Mouse (Mus musculus): Measurements from ENCODE around the gene Hps4. TPM values are rescaled to one million over a fixed set of nuclear protein-coding genes. Genes with fewer than 3 reads are reported as not detected.

Gene Hps4
- polyA plus RNA-seq, 1 experiment from 2014 or later, result 42.9 TPM

DNA sequence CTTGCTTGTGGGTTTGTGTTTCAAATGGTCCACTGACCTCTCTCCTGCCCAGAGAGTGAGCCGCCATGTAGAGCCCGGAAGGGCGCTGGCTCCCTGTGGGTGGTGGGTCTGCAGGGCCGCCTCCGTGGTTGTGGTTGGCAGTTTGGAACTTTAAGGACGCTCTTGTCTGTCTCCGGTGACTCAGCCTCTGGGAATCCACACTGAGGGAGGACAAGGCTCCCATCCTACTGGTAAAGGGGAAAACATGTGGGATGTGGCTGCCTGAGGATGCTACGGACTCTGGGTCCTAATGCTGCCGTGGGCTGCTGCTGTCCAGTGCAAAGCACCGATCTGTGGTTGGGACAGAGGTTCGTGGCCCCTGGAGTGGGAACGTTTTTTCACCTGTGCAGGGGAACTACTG is 25.0 kb downstream of the Hps4 start:
- no peaks in the 10 kb centered on the region for H3K27me3 ChIP-seq (replicated peaks; ENCODE audit: control insufficient read depth, insufficient read depth, low read length)
- 89% methylated on average over 12 of the region's 12 CpGs for WGBS
- H3K4me3 ChIP-seq (ENCODE audit: low read depth, low read length), result no peak overlapping the region
- DNase-seq (ENCODE audit: low spot score) (no peak), ATAC-seq (replicated peaks; ENCODE audit: low FRiP score, low TSS enrichment, low read depth) (no peak)
- H3K36me3 ChIP-seq (ENCODE audit: control insufficient read depth, insufficient read depth, low read length), result peaks cover 84% of the 10 kb centered on the region
- H3K9me3 ChIP-seq (ENCODE audit: control insufficient read depth, low read length), result no peaks in the 10 kb centered on the region
- H3K27ac ChIP-seq (ENCODE audit: low read depth), result no peak overlapping the region
- H3K9ac ChIP-seq (ENCODE audit: low read length), result no peak overlapping the region
- no peak overlapping the region for H3K4me2 ChIP-seq (ENCODE audit: low read length)
- H3K4me1 ChIP-seq (replicated peaks; ENCODE audit: control insufficient read depth, insufficient read depth, low read length), result no peaks in the 10 kb centered on the region

DNA sequence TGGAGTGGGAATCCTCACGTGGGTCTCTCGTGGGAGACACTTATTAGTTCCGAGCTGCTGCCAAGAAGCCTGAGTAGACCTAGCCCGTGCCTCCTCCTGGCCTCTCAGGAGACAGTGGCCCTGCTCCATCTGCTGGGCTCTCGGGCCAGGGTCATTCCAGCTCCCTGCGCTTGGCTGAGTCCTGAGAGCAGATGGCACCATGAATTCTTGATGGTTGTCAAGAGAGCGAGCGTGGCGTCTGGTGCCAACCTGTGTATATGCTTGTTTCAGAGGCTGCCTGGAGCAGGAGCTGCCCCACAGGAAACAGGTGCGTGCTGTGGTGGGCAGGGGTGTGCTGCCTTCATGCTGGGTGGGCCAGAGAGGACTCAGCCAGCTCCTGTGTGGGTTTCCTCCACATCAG is 25.8 kb downstream of the Hps4 start:
- no peaks in the 10 kb centered on the region for H3K9me3 ChIP-seq (ENCODE audit: control insufficient read depth, low read length)
- DNase-seq (ENCODE audit: low spot score) (no peak), ATAC-seq (replicated peaks; ENCODE audit: low FRiP score, low TSS enrichment, low read depth) (no peak)
- H3K9ac ChIP-seq (ENCODE audit: low read length), result no peak overlapping the region
- H3K4me1 ChIP-seq (replicated peaks; ENCODE audit: control insufficient read depth, insufficient read depth, low read length), result no peaks in the 10 kb centered on the region
- H3K4me2 ChIP-seq (ENCODE audit: low read length), result no peak overlapping the region
- peaks cover 83% of the 10 kb centered on the region for H3K36me3 ChIP-seq (ENCODE audit: control insufficient read depth, insufficient read depth, low read length)
- H3K27ac ChIP-seq (ENCODE audit: low read depth), result no peak overlapping the region
- WGBS, result 93% methylated on average over 10 of the region's 10 CpGs
- H3K27me3 ChIP-seq (replicated peaks; ENCODE audit: control insufficient read depth, insufficient read depth, low read length), result no peaks in the 10 kb centered on the region
- no peak overlapping the region for H3K4me3 ChIP-seq (ENCODE audit: low read depth, low read length)

GRCm38 (mm10) chr5:112369326-112369725 is 26.4 kb downstream of the Hps4 start:
- no peak overlapping the region for H3K4me2 ChIP-seq (ENCODE audit: low read length)
- H3K9me3 ChIP-seq (ENCODE audit: control insufficient read depth, low read length), result no peaks in the 10 kb centered on the region
- no peak for DNase-seq (ENCODE audit: low spot score)
- no peaks in the 10 kb centered on the region for H3K4me1 ChIP-seq (replicated peaks; ENCODE audit: control insufficient read depth, insufficient read depth, low read length)
- H3K27me3 ChIP-seq (replicated peaks; ENCODE audit: control insufficient read depth, insufficient read depth, low read length), result no peaks in the 10 kb centered on the region
- 92% methylated on average over 13 of the region's 13 CpGs for WGBS
- no peak overlapping the region for H3K9ac ChIP-seq (ENCODE audit: low read length)
- no peak overlapping the region for H3K27ac ChIP-seq (ENCODE audit: low read depth)
- no peak overlapping the region for H3K4me3 ChIP-seq (ENCODE audit: low read depth, low read length)
- ATAC-seq (replicated peaks; ENCODE audit: low FRiP score, low TSS enrichment, low read depth), result no peak
- H3K36me3 ChIP-seq (ENCODE audit: control insufficient read depth, insufficient read depth, low read length), result peaks cover 83% of the 10 kb centered on the region

DNA sequence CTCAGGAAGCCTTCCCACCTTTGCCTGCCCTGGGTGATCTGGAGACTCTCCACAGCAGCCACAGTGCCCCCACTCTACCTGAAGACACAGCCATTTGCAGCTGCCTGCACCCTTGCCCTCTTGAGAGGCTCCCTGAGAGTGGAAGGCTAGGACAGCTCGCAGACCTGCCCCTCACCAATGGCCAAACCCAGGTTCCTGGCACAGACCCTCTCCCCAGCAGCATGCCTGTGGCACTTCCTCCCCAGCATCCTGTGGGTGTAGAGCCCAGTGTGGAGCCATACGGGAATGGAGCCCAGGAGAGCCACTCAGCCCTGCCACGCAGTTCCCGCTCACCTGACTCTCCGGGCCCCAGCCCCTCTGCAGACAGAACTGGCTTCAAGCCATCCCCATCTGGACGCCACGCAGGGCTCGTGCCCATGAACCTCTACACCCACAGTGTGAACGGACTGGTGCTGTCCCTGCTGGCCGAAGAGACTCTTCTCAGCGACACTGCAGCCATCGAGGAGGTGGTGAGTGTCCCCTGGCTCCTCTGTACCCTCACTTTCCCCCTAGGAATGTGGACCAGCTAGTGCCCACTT is 27.4 kb downstream of the Hps4 start:
- no peak for ATAC-seq (replicated peaks; ENCODE audit: low FRiP score, low TSS enrichment, low read depth)
- H3K36me3 ChIP-seq (ENCODE audit: control insufficient read depth, insufficient read depth, low read length), result peaks cover 83% of the 10 kb centered on the region
- 91% methylated on average over 12 of the region's 12 CpGs for WGBS

GRCm38 (mm10) chr5:112371933-112372332 is 29.1 kb downstream of the Hps4 start:
- Histone ChIP-seq H3K4me3 (ENCODE audit: low read depth, low read length) (no peak overlapping the region), H3K27ac (ENCODE audit: low read depth) (no peak overlapping the region), H3K4me1 (replicated peaks; ENCODE audit: control insufficient read depth, insufficient read depth, low read length) (no peaks in the 10 kb centered on the region), H3K36me3 (ENCODE audit: control insufficient read depth, insufficient read depth, low read length) (peaks cover 81% of the 10 kb centered on the region), H3K9me3 (ENCODE audit: control insufficient read depth, low read length) (no peaks in the 10 kb centered on the region), H3K9ac (ENCODE audit: low read length) (no peak overlapping the region), H3K27me3 (replicated peaks; ENCODE audit: control insufficient read depth, insufficient read depth, low read length) (no peaks in the 10 kb centered on the region), H3K4me2 (ENCODE audit: low read length) (no peak overlapping the region)
- DNase-seq (ENCODE audit: low spot score), result no peak
- 77% methylated on average over 7 of the region's 7 CpGs for WGBS
- no peak for ATAC-seq (replicated peaks; ENCODE audit: low FRiP score, low TSS enrichment, low read depth)

More for the DNA sequence above, 27.4 kb downstream of the Hps4 start:
- Histone ChIP-seq H3K4me2 (ENCODE audit: low read length) (no peak overlapping the region), H3K27ac (ENCODE audit: low read depth) (no peak overlapping the region), H3K4me1 (replicated peaks; ENCODE audit: control insufficient read depth, insufficient read depth, low read length) (no peaks in the 10 kb centered on the region), H3K9me3 (ENCODE audit: control insufficient read depth, low read length) (no peaks in the 10 kb centered on the region), H3K4me3 (ENCODE audit: low read depth, low read length) (no peak overlapping the region), H3K27me3 (replicated peaks; ENCODE audit: control insufficient read depth, insufficient read depth, low read length) (no peaks in the 10 kb centered on the region), H3K9ac (ENCODE audit: low read length) (no peak overlapping the region)
- no peak for DNase-seq (ENCODE audit: low spot score)

DNA sequence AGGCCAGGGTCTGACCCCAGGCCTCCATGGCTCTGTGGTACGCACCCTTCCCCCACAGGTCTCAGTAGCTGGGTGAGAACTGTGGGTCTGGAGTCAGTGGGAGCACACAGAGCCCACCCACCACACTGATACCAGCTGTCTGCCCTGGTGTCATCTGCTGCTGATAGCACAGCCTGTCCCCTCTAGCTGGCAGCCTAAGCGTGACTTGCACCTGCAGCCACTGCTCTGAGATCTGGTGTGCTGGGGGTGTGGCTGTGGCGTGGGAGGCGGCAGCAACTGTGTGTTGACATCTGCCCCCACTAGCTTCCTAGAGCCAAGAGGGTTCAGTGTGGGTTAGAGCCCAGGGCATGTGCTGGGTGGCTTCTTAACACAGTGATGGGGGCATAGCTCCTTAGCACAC is 33.2 kb downstream of the Hps4 start:
- ATAC-seq (replicated peaks; ENCODE audit: low FRiP score, low TSS enrichment, low read depth), result no peak
- H3K9ac ChIP-seq (ENCODE audit: low read length), result no peak overlapping the region
- H3K9me3 ChIP-seq (ENCODE audit: control insufficient read depth, low read length), result no peaks in the 10 kb centered on the region
- H3K36me3 ChIP-seq (ENCODE audit: control insufficient read depth, insufficient read depth, low read length), result peaks cover 64% of the 10 kb centered on the region
- DNase-seq (ENCODE audit: low spot score), result no peak
- no peak overlapping the region for H3K4me2 ChIP-seq (ENCODE audit: low read length)
- H3K27me3 ChIP-seq (replicated peaks; ENCODE audit: control insufficient read depth, insufficient read depth, low read length), result no peaks in the 10 kb centered on the region
- no peaks in the 10 kb centered on the region for H3K4me1 ChIP-seq (replicated peaks; ENCODE audit: control insufficient read depth, insufficient read depth, low read length)
- no peak overlapping the region for H3K4me3 ChIP-seq (ENCODE audit: low read depth, low read length)
- no peak overlapping the region for H3K27ac ChIP-seq (ENCODE audit: low read depth)
- WGBS, result 88% methylated on average over 4 of the region's 4 CpGs

DNA sequence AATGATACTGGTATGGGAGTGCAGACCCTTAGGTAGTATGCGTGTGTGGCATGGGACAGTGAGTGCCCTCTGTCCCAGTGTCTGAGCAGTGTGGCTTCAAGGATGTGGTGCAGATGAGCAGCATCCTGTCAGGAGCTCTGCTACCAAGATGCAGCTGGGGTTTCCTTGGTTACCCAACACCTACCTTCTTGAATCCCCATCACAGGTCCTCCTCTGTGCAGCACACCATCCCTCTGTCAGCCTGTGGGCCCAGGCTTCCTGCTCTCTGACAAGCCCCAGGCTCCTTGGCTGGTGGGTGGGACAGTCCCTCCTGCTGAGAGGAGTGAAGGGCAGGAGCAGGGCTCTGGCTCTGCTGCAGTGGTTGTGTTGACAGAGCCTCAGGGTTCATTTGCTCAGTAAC is 34.5 kb downstream of the Hps4 start:
- ATAC-seq (replicated peaks; ENCODE audit: low FRiP score, low TSS enrichment, low read depth) (no peak), DNase-seq (ENCODE audit: low spot score) (no peak)
- H3K36me3 ChIP-seq (ENCODE audit: control insufficient read depth, insufficient read depth, low read length), result peaks cover 56% of the 10 kb centered on the region
- no peak overlapping the region for H3K4me3 ChIP-seq (ENCODE audit: low read depth, low read length)
- no peaks in the 10 kb centered on the region for H3K27me3 ChIP-seq (replicated peaks; ENCODE audit: control insufficient read depth, insufficient read depth, low read length)
- H3K9me3 ChIP-seq (ENCODE audit: control insufficient read depth, low read length), result no peaks in the 10 kb centered on the region
- WGBS, result 81% methylated on average over 1 of the region's 1 CpGs
- H3K27ac ChIP-seq (ENCODE audit: low read depth), result no peak overlapping the region
- no peak overlapping the region for H3K4me2 ChIP-seq (ENCODE audit: low read length)
- no peak overlapping the region for H3K9ac ChIP-seq (ENCODE audit: low read length)
- peaks cover 1% of the 10 kb centered on the region; the same call in 1 of the 2 replicates for H3K4me1 ChIP-seq (replicated peaks; ENCODE audit: control insufficient read depth, insufficient read depth, low read length)

DNA sequence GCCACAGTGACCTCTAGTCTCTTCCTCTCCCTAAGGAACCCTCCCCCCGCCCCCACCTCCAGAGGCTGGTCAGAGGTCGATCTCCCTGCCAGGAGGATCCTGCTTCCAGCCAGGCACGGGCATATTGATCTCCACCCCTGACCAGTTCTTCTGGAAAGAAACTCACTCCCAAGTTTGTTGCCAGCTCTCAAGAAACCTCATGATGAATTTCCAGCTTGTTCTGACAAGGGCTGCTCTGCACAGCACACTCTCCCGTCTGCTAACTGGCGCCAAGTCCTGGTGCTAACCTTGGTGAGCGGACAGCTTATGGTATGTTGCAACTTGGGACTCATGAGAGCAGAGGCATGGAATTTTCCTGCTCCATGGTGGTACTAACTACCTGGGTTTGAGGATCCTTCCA is 35.8 kb downstream of the Hps4 start:
- Histone ChIP-seq H3K9ac (ENCODE audit: low read length) (no peak overlapping the region), H3K27ac (ENCODE audit: low read depth) (no peak overlapping the region), H3K4me3 (ENCODE audit: low read depth, low read length) (no peak overlapping the region), H3K4me1 (replicated peaks; ENCODE audit: control insufficient read depth, insufficient read depth, low read length) (peaks cover 5% of the 10 kb centered on the region), H3K36me3 (ENCODE audit: control insufficient read depth, insufficient read depth, low read length) (peaks cover 45% of the 10 kb centered on the region), H3K4me2 (ENCODE audit: low read length) (no peak overlapping the region), H3K27me3 (replicated peaks; ENCODE audit: control insufficient read depth, insufficient read depth, low read length) (no peaks in the 10 kb centered on the region), H3K9me3 (ENCODE audit: control insufficient read depth, low read length) (no peaks in the 10 kb centered on the region)
- ATAC-seq (replicated peaks; ENCODE audit: low FRiP score, low TSS enrichment, low read depth) (no peak), DNase-seq (ENCODE audit: low spot score) (no peak)
- 63% methylated on average over 6 of the region's 6 CpGs for WGBS

- Histone ChIP-seq H3K9me3 (ENCODE audit: control insufficient read depth, low read length) (no peaks in the 10 kb centered on the region), H3K27me3 (replicated peaks; ENCODE audit: control insufficient read depth, insufficient read depth, low read length) (no peaks in the 10 kb centered on the region), H3K36me3 (ENCODE audit: control insufficient read depth, insufficient read depth, low read length) (peaks cover 23% of the 10 kb centered on the region), H3K4me3 (ENCODE audit: low read depth, low read length) (no peak overlapping the region), H3K27ac (ENCODE audit: low read depth) (no peak overlapping the region), H3K4me2 (ENCODE audit: low read length) (no peak overlapping the region), H3K9ac (ENCODE audit: low read length) (no peak overlapping the region), H3K4me1 (replicated peaks; ENCODE audit: control insufficient read depth, insufficient read depth, low read length) (peaks cover 5% of the 10 kb centered on the region)
- DNase-seq (ENCODE audit: low spot score), result no peak
- no peak for ATAC-seq (replicated peaks; ENCODE audit: low FRiP score, low TSS enrichment, low read depth)
- WGBS, result 83% methylated on average over 11 of the region's 11 CpGs
These were observed 38.3 kb downstream of the Hps4 start for GRCm38 (mm10) chr5:112381154-112381553.
